Mouse (Mus musculus): ENCODE results near the gene Ints12.

DNA sequence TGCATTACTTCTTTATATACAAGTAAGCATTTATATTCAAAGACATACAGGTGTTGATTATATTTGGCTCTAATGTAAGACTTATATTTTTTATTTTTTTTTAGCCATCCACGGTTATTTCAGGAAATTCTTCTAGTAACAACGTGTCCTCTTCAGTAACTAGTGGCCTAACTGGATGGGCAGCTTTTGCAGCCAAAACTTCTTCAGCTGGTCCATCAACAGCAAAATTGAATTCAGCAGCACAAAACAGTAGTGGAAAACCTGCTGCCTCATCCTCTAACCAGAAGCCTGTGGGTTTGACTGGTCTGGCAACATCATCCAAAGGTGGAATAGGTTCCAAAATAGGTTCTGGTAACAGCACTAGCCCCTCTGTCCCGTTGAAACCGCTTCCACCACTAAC, 17.1 kb downstream of the Ints12 start:
- no peak for TF ChIP-seq TCF12 (IDR thresholded peaks at IDR 0.05; ENCODE audit: insufficient read depth, poor library complexity, severe bottlenecking)
- no peak for TF ChIP-seq POLR2A (IDR thresholded peaks at IDR 0.05; ENCODE audit: insufficient read length, low read depth)
- TF ChIP-seq MAX (IDR thresholded peaks at IDR 0.05; ENCODE audit: low read depth): no peak
- no peak for TF ChIP-seq USF1 (IDR thresholded peaks at IDR 0.05; ENCODE audit: low read depth)
- TF ChIP-seq MYOG (IDR thresholded peaks at IDR 0.05; ENCODE audit: control insufficient read depth in 1 of 3, insufficient read depth in 1 of 3, insufficient read length in 2 of 3, low read depth in 2 of 3): no peak

Data from myocyte (in vitro differentiated cells).